Mouse (Mus musculus) midbrain, postnatal 0 days (tissue): Measurements from ENCODE around the gene Dyrk1a. TPM values are rescaled to one million over a fixed set of nuclear protein-coding genes. Genes with fewer than 3 reads are reported as not detected.

Experiments
- ATAC-seq: fragments of 200-750 bp; cut with Nextera tagmentation; 2 replicates; pipeline ENCODE4 v1.8.0; 2017; ENCODE audit warnings: moderate number of reproducible peaks, mild to moderate bottlenecking, moderate TSS enrichment, moderate library complexity; ENCODE audit not compliant: low FRiP score
- DNase-seq: peaks from one replicate; pipeline ENCODE4 v3.0.0-alpha.2; 2015; ENCODE audit warnings: low spot score
- H3K27ac ChIP-seq: fragments of 300-500 bp; sonication (generic); 2 replicates; pipeline ENCODE4 v1.5.1; 2014; ENCODE audit warnings: low read depth, mild to moderate bottlenecking, low read length, mixed read lengths
- H3K27me3 ChIP-seq: fragments of 300-500 bp; sonication (generic); 2 replicates; pipeline ENCODE4 v1.6.1; 2014; ENCODE audit warnings: low read length, control low read depth, mixed read lengths; ENCODE audit not compliant: insufficient read depth
- H3K36me3 ChIP-seq: fragments of 300-500 bp; sonication (generic); 2 replicates; pipeline ENCODE4 v1.6.1; 2014; ENCODE audit warnings: low read length, control low read depth, mixed read lengths; ENCODE audit not compliant: insufficient read depth
- H3K4me1 ChIP-seq: fragments of 300-500 bp; sonication (generic); 2 replicates; pipeline ENCODE4 v1.6.1; 2014; ENCODE audit warnings: mild to moderate bottlenecking, control low read depth, antibody characterized with exemption, low read length, mixed read lengths; ENCODE audit not compliant: insufficient read depth
- H3K4me2 ChIP-seq: fragments of 300-500 bp; sonication (generic); 2 replicates; pipeline ENCODE4 v1.6.1; 2014; ENCODE audit warnings: low read depth, mild to moderate bottlenecking, low read length, mixed read lengths; ENCODE audit not compliant: poor library complexity, severe bottlenecking
- H3K4me3 ChIP-seq: fragments of 300-500 bp; sonication (generic); 2 replicates; pipeline ENCODE4 v1.5.1; 2014; ENCODE audit warnings: low read depth, mild to moderate bottlenecking, low read length, moderate library complexity
- H3K9ac ChIP-seq: fragments of 300-500 bp; sonication (generic); replicated peaks from 2 replicates; pipeline ENCODE4 v1.6.1; 2014; ENCODE audit warnings: mild to moderate bottlenecking, low read length, moderate library complexity, mixed read lengths; ENCODE audit not compliant: poor library complexity, severe bottlenecking
- H3K9me3 ChIP-seq: fragments of 300-500 bp; sonication (generic); 2 replicates; pipeline ENCODE4 v1.6.1; 2016; ENCODE audit warnings: low read length, control low read depth
- CTCF ChIP-seq: IDR thresholded peaks from 2 replicates; pipeline ENCODE4 v1.5.1; 2016; ENCODE audit warnings: antibody characterized with exemption, mild to moderate bottlenecking
- WGBS: fragments of 180-500 bp; shearing (Covaris S2); extraction: QIAGEN DNeasy Blood & Tissue Kit; methylation state at CpG from one replicate; pipeline ENCODE4 v1.1.7; 2014; 5-methylcytosine and 5-hydroxymethylcytosine counted together
- polyA plus RNA-seq: library from polyadenylated mRNA; unstranded; fragments of >200 nt; fragmentation: Nextera tagmentation; extraction: Ambion mirVana; gene quantifications from 2 replicates; pipeline ENCODE4 v1.2.1, GENCODE M21; 2015
- total RNA-seq: library from RNA; depleted of rRNA; stranded (reverse); fragments of >200 nt; gene quantifications from 2 replicates; pipeline ENCODE4 v1.2.3, GENCODE M21; 2014; rRNA removed

Dyrk1a gene
- total and polyA plus RNA-seq, 2 experiments from 2014 or later, result 13.7 to 94.2 TPM

DNA sequence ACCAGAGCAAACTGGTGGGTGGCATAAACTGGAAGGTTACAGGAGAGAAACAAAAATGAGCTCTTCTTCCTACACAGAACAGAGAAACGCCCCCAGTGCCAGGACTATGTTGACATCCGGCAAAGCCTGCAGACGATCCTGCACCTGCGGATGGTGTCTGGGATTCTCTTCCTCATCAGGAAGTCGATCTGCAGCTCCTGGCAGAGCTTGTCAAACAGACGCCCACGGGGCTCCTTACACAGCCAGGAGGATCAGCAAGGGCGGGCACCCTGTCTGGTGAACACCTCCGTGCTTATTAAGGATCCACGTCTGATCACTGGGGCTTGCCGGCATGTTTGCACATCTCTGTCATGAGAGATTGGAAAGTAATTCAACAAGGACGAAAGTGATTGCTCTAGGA lies 161.2 kb downstream of the Dyrk1a start:
- Histone ChIP-seq H3K9me3 (no peaks in the 10 kb centered on the region), H3K27ac (no peak overlapping the region), H3K4me1 (no peaks in the 10 kb centered on the region), H3K4me3 (no peak overlapping the region), H3K4me2 (no peak overlapping the region), H3K36me3 (no peaks in the 10 kb centered on the region), H3K9ac (no peak overlapping the region), H3K27me3 (no peaks in the 10 kb centered on the region)
- no peak for TF ChIP-seq CTCF
- no peak for ATAC-seq
- DNase-seq, result no peak
- WGBS, result 73% methylated on average over 12 of the region's 12 CpGs

- Histone ChIP-seq H3K4me3 (no peak overlapping the region), H3K27ac (no peak overlapping the region), H3K4me2 (no peak overlapping the region), H3K27me3 (no peaks in the 10 kb centered on the region), H3K9me3 (no peaks in the 10 kb centered on the region), H3K36me3 (no peaks in the 10 kb centered on the region), H3K9ac (no peak overlapping the region), H3K4me1 (no peaks in the 10 kb centered on the region)
- WGBS, result 69% methylated on average over 3 of the region's 3 CpGs
- ATAC-seq, result no peak
- TF ChIP-seq CTCF, result peak; percentile 43
- peak; percentile 18 for DNase-seq
These were observed 165.7 kb downstream of the Dyrk1a start for GRCm38 (mm10) chr16:94735472-94735871.

DNA sequence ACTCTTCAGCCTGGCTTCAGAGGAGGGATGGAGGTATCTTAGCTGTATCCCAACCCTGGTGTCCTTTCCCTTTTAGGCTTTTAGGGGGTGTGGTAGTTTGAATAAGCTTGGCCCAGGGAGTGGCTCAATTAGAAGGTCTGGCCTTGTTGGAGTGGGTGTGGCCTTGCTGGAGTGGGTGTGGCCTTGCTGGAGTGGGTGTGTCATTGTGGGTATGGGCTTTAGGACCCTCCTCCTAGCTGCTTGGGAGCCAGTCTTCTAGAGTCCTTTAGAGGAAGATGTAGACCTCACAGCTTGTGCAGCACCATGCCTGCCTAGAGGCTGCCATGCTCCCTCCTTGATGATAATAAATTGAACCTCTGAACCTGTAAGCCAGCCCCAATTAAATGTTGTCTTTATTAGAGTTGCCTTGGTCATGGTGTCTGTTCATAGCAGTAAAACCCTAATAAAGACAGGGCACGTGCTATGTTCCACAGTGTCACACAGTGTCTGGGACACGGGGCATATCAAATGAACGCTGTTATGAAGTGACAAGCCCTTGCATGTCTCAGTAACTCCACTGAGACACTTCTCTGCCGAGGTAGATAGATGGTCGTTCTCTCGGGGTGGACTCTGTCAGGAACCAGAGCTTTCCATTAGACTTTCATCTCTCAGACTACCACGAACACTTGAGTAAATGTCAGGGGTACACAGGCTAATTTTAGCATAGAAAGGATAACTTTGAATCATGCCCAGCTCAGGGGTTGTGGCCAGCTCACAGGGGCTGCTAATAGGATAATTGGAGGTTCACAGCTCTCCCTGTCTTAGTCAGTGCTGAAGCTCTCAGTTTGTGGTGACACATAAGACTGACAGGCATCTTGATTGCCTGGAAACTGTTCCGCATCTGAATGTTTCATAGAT lies 166.9 kb downstream of the Dyrk1a start:
- H3K27ac ChIP-seq, result no peak overlapping the region
- H3K36me3 ChIP-seq, result no peaks in the 10 kb centered on the region
- H3K9me3 ChIP-seq, result no peaks in the 10 kb centered on the region
- TF ChIP-seq CTCF, result no peak
- H3K4me1 ChIP-seq, result no peaks in the 10 kb centered on the region
- DNase-seq (no peak), ATAC-seq (no peak)
- H3K4me3 ChIP-seq, result no peak overlapping the region
- 86% methylated on average over 8 of the region's 8 CpGs for WGBS
- H3K9ac ChIP-seq, result no peak overlapping the region
- no peaks in the 10 kb centered on the region for H3K27me3 ChIP-seq
- H3K4me2 ChIP-seq, result no peak overlapping the region

GRCm38 (mm10) chr16:94737359-94737687 lies 167.5 kb downstream of the Dyrk1a start:
- H3K4me2 ChIP-seq, result no peak overlapping the region
- no peak for TF ChIP-seq CTCF
- no peak overlapping the region for H3K27ac ChIP-seq
- no peaks in the 10 kb centered on the region for H3K9me3 ChIP-seq
- no peak for ATAC-seq
- no peak overlapping the region for H3K4me3 ChIP-seq
- no peaks in the 10 kb centered on the region for H3K4me1 ChIP-seq
- H3K36me3 ChIP-seq, result no peaks in the 10 kb centered on the region
- no peak overlapping the region for H3K9ac ChIP-seq
- H3K27me3 ChIP-seq, result no peaks in the 10 kb centered on the region
- WGBS, result 82% methylated on average over 1 of the region's 1 CpGs
- DNase-seq, result no peak

DNA sequence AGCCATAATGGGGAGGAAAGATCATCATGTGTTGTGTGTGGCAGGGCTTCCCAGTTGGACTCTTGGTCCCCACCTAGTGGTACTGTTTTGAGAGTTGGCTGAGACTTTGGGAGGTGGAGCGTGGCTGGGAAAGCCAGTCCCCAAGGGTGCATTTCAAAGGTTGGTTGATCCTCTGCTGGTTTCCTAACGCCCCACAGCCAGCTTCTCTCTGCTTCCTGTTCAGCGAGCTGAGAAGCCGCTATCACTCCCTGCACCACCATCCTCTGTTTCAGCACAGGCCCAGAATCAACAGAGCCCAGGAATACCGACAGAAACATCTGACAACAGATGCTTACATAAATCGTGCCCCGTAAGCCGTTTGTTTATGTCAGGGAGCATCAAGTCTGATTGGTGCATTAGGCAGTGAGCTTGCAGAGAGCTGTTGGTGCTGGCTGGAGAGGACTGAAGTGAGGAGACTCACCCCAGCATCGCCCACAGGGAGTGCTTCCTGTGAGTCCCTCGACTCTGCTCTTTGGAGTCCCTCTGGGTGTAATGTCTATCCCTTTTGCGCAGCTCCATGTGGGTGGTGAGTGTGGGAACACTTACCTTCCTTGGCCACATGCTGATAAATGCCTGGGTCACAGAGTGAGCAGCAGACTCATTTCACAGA lies 174.2 kb downstream of the Dyrk1a start:
- Histone ChIP-seq H3K27me3 (no peaks in the 10 kb centered on the region), H3K27ac (no peak overlapping the region), H3K4me1 (no peaks in the 10 kb centered on the region), H3K9me3 (no peaks in the 10 kb centered on the region), H3K4me3 (no peak overlapping the region), H3K36me3 (no peaks in the 10 kb centered on the region), H3K4me2 (no peak overlapping the region), H3K9ac (no peak overlapping the region)
- 7% methylated on average over 11 of the region's 11 CpGs for WGBS
- DNase-seq (peak; percentile 71), ATAC-seq (no peak)
- TF ChIP-seq CTCF, result peak; percentile 74

DNA sequence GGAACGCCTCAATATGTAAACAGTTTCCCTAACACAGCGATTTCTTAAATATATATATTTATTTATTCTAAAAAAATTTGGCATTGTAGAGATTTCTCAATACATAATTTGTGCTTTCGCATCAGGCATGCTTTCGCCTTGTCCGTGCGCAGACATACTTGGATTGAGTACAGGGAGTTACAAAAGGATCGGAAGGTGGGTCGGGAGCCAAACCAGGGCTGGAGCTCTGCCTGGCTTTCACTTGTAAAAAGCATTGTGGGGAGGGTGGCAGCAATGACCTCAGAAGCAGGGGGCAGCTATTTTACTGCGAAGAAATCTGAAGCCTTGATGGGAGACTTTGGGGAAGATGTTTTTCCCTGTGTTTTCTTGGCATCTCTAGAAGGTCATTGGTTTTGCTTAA lies 175.2 kb downstream of the Dyrk1a start:
- WGBS, result 73% methylated on average over 9 of the region's 9 CpGs
- Histone ChIP-seq H3K36me3 (no peaks in the 10 kb centered on the region), H3K4me2 (no peak overlapping the region), H3K4me1 (no peaks in the 10 kb centered on the region), H3K9ac (no peak overlapping the region), H3K27ac (no peak overlapping the region), H3K4me3 (no peak overlapping the region), H3K9me3 (no peaks in the 10 kb centered on the region), H3K27me3 (no peaks in the 10 kb centered on the region)
- DNase-seq (peak; percentile 17), ATAC-seq (no peak)
- TF ChIP-seq CTCF, result no peak

Other genes with a start within 250 kb of the Dyrk1a start
- gene Ripply3, start 241.6 kb upstream of the Dyrk1a start, total RNA-seq, result 0.38 TPM in 1 of 2 replicates, not detected in the other
- gene Ripply3, start 241.6 kb upstream of the Dyrk1a start, polyA plus RNA-seq, result 0.20 and 0.60 TPM in 2 replicates
- gene Ttc3, start 199.4 kb upstream of the Dyrk1a start, total RNA-seq, result 1,211 and 1,370 TPM in 2 replicates
- 1,107 and 1,271 TPM in 2 replicates for gene Ttc3, start 199.4 kb upstream of the Dyrk1a start, polyA plus RNA-seq
- gene Pigp, start 198.2 kb upstream of the Dyrk1a start, total RNA-seq, result 92.0 and 114 TPM in 2 replicates
- 143 and 148 TPM in 2 replicates for gene Pigp, start 198.2 kb upstream of the Dyrk1a start, polyA plus RNA-seq
- gene Vps26c, start 43.2 kb upstream of the Dyrk1a start, total RNA-seq, result 66.2 and 74.8 TPM in 2 replicates
- 63.0 and 65.4 TPM in 2 replicates for gene Vps26c, start 43.2 kb upstream of the Dyrk1a start, polyA plus RNA-seq